Mouse (Mus musculus) forebrain, embryonic 13.5 days (tissue): ENCODE data around the gene Aplf. TPM values are rescaled to one million over a fixed set of nuclear protein-coding genes. Genes with fewer than 3 reads are reported as not detected.

Experiments
- ATAC-seq: fragments of 200-750 bp; cut with Nextera tagmentation; 2 replicates; pipeline ENCODE4 v1.8.0; 2017
- H3K27ac ChIP-seq: fragments of 300-500 bp; sonication (generic); 2 replicates; pipeline ENCODE4 v1.5.1; 2015; ENCODE audit warnings: inconsistent platforms, mild to moderate bottlenecking, moderate library complexity
- H3K27me3 ChIP-seq: fragments of 300-500 bp; sonication (generic); 2 replicates; pipeline ENCODE4 v1.6.1; 2015; ENCODE audit warnings: mild to moderate bottlenecking, inconsistent platforms
- H3K36me3 ChIP-seq: fragments of 300-500 bp; sonication (generic); 2 replicates; pipeline ENCODE4 v1.6.1; 2015; ENCODE audit warnings: mild to moderate bottlenecking, inconsistent platforms; ENCODE audit not compliant: poor library complexity, severe bottlenecking
- H3K4me1 ChIP-seq: fragments of 300-500 bp; sonication (generic); 2 replicates; pipeline ENCODE4 v1.6.1; 2015; ENCODE audit warnings: inconsistent platforms
- H3K4me2 ChIP-seq: fragments of 300-500 bp; sonication (generic); 2 replicates; pipeline ENCODE4 v1.6.1; 2015; ENCODE audit warnings: inconsistent platforms, mild to moderate bottlenecking, moderate library complexity
- H3K4me3 ChIP-seq: fragments of 300-500 bp; sonication (generic); 2 replicates; pipeline ENCODE4 v1.5.1; 2015; ENCODE audit warnings: mild to moderate bottlenecking, inconsistent platforms
- H3K9ac ChIP-seq: fragments of 300-500 bp; sonication (generic); 2 replicates; pipeline ENCODE4 v1.6.1; 2015; ENCODE audit warnings: mild to moderate bottlenecking, inconsistent platforms
- H3K9me3 ChIP-seq: fragments of 300-500 bp; sonication (generic); replicated peaks from 2 replicates; pipeline ENCODE4 v1.6.1; 2016; ENCODE audit warnings: inconsistent platforms
- WGBS: fragments of 180-500 bp; shearing (Covaris S2); methylation state at CpG from one replicate; pipeline ENCODE4 v1.1.7; 2015; 5-methylcytosine and 5-hydroxymethylcytosine counted together
- polyA plus RNA-seq: library from polyadenylated mRNA; unstranded; fragments of >200 nt; fragmentation: Nextera tagmentation; extraction: Ambion mirVana; gene quantifications from 2 replicates; pipeline ENCODE4 v1.2.1, GENCODE M21; 2015

Aplf gene
- 12.7 and 12.9 TPM in 2 replicates for polyA plus RNA-seq

DNA sequence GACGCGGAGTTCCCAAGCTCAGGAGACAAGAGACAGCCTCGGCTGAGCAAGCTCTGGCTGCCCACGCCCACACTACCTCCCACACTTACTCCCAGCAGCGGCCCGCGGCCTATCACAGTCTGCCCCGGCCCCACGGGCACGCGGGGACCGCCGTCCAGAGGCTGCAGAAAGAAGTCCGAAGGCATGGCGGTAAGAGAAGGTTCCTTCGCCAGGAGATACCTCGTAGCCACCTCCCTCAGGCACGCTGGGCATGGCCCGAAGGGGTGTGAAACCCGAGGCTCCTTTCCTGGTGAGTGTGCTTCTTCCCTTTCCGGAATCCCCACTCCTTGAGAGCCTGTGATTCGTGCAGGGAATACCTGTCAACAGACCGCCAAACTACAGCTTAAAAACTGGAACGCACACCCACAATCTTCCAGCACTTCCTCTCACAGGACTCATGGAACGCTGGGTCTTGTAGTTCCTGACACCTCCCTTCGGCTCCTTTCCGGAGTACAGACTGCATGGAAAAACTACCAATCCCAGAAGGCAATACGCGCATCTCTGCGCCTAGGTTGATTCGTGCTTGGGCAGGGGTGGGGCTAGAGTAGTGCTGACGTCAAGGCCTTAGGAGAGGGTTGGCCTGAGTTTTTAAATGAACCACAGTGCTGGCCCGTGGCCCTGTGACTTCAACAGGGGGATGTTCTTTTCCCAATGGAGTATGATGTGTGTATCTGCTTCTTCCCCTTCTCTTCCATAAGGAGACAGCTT, at the start of gene Aplf:
Aplf (minus strand) TSS at position 423 of the 747 bp plus-strand sequence.
- under 1% methylated on average over 33 of the region's 33 CpGs for WGBS

GRCm38 (mm10) chr6:87714091-87714490, 42.1 kb upstream of the Aplf start:
- 86% methylated on average over 4 of the region's 4 CpGs for WGBS
- Histone ChIP-seq H3K36me3 (no peaks in the 10 kb centered on the region), H3K4me3 (no peak overlapping the region), H3K4me1 (no peaks in the 10 kb centered on the region), H3K27ac (no peak overlapping the region), H3K9ac (no peak overlapping the region), H3K4me2 (no peak overlapping the region), H3K27me3 (no peaks in the 10 kb centered on the region), H3K9me3 (no peaks in the 10 kb centered on the region)
- ATAC-seq, result no peak

More for the DNA sequence above, at the start of gene Aplf:
- peaks cover 25% of the 10 kb centered on the region for H3K4me1 ChIP-seq
- H3K9me3 ChIP-seq, result no peaks in the 10 kb centered on the region
- H3K27me3 ChIP-seq, result no peaks in the 10 kb centered on the region
- H3K27ac ChIP-seq, result no peak within 1 kb of the TSS
- peak within 1 kb of the TSS; percentile 77 for H3K4me3 ChIP-seq
- H3K9ac ChIP-seq, result peak within 1 kb of the TSS; percentile 75
- no peaks in the 10 kb centered on the region for H3K36me3 ChIP-seq
- H3K4me2 ChIP-seq, result peak within 1 kb of the TSS; percentile 91
- peak; percentile 100 for ATAC-seq

GRCm38 (mm10) chr6:87712311-87712710, 40.3 kb upstream of the Aplf start:
- Histone ChIP-seq H3K4me3 (no peak overlapping the region), H3K9ac (no peak overlapping the region), H3K27me3 (no peaks in the 10 kb centered on the region), H3K27ac (no peak overlapping the region), H3K36me3 (no peaks in the 10 kb centered on the region), H3K9me3 (no peaks in the 10 kb centered on the region), H3K4me1 (no peaks in the 10 kb centered on the region), H3K4me2 (no peak overlapping the region)
- ATAC-seq, result no peak
- 87% methylated on average over 4 of the region's 4 CpGs for WGBS

DNA sequence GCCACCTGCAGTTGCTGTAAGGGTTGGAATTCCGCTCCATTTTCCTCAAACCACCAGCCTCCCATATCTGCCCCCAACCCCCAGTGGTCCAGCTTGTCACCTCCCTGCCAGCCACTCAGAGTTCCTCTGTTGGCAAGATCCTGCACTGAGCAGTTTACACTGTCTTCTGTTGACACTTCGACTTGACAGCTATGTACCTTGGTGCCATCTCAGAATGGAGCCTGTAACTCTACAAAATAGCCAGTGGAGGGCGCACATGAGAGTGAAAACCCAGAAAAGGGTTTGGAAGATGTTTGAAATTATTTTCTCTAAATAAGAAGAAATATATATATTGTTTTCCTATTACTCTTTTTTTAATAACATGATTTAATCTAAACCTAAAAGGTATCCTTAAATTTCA, 34.3 kb upstream of the Aplf start:
- Histone ChIP-seq H3K27ac (no peak overlapping the region), H3K9ac (no peak overlapping the region), H3K9me3 (no peaks in the 10 kb centered on the region), H3K4me2 (no peak overlapping the region), H3K4me1 (no peaks in the 10 kb centered on the region), H3K4me3 (no peak overlapping the region), H3K27me3 (no peaks in the 10 kb centered on the region), H3K36me3 (no peaks in the 10 kb centered on the region)
- no peak for ATAC-seq
- 42% methylated on average over 3 of the region's 3 CpGs for WGBS

DNA sequence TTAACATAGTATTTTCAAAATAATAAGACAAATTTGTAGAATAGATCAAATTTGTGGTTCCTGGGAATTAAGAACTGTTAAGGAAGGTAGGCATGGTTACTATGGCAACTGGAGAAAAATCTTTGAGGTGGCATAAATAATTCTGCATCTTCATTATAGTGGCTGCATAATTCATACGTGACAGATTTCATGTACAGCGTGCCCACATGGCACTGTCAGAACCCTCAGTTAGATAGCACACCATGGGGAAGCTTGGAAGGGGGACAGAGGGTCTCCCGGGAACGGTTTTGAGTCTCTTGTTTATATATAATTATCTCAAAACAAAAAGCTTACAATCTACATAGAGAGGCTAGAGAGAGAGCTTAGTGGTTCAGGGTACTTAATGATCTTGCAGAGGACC, 24.6 kb upstream of the Aplf start:
- no peak for ATAC-seq
- Histone ChIP-seq H3K27me3 (no peaks in the 10 kb centered on the region), H3K36me3 (no peaks in the 10 kb centered on the region), H3K4me2 (no peak overlapping the region), H3K4me3 (no peak overlapping the region), H3K9ac (no peak overlapping the region), H3K9me3 (peaks cover 3% of the 10 kb centered on the region; the same call in 1 of the 2 replicates), H3K4me1 (no peaks in the 10 kb centered on the region), H3K27ac (no peak overlapping the region)
- WGBS, result 85% methylated on average over 4 of the region's 4 CpGs

- ATAC-seq, result no peak
- no peaks in the 10 kb centered on the region for H3K27me3 ChIP-seq
- no peak overlapping the region for H3K4me2 ChIP-seq
- no peak overlapping the region for H3K27ac ChIP-seq
- H3K36me3 ChIP-seq, result no peaks in the 10 kb centered on the region
- no peaks in the 10 kb centered on the region for H3K4me1 ChIP-seq
- H3K4me3 ChIP-seq, result no peak overlapping the region
- H3K9me3 ChIP-seq, result peaks cover 3% of the 10 kb centered on the region; the same call in 1 of the 2 replicates
- H3K9ac ChIP-seq, result no peak overlapping the region
- 87% methylated on average over 3 of the region's 3 CpGs for whole genome bisulfite sequencing
These were observed 24.0 kb upstream of the Aplf start for GRCm38 (mm10) chr6:87695947-87696346.

- no peak for ATAC-seq
- 35% methylated on average over 3 of the region's 3 CpGs for WGBS
These were observed 8.4 kb upstream of the Aplf start for GRCm38 (mm10) chr6:87680418-87680817.

GRCm38 (mm10) chr6:87672661-87673060, 668 bp upstream of the Aplf start:
- Histone ChIP-seq H3K36me3 (no peaks in the 10 kb centered on the region), H3K4me3 (peak overlapping the region; percentile 77), H3K9me3 (no peaks in the 10 kb centered on the region), H3K4me2 (peak overlapping the region; percentile 91), H3K4me1 (peaks cover 25% of the 10 kb centered on the region), H3K9ac (peak overlapping the region; percentile 50), H3K27ac (no peak overlapping the region), H3K27me3 (no peaks in the 10 kb centered on the region)
- 48% methylated on average over 4 of the region's 4 CpGs for WGBS
- ATAC-seq, result 0 out of 2 replicates have a peak, but pooled peaks have one; percentile 3

More at GRCm38 (mm10) chr6:87680418-87680817, 8.4 kb upstream of the Aplf start:
- Histone ChIP-seq H3K27me3 (no peaks in the 10 kb centered on the region), H3K4me3 (no peak overlapping the region), H3K36me3 (no peaks in the 10 kb centered on the region), H3K9me3 (no peaks in the 10 kb centered on the region), H3K9ac (no peak overlapping the region), H3K4me1 (no peaks in the 10 kb centered on the region), H3K27ac (no peak overlapping the region), H3K4me2 (no peak overlapping the region)

DNA sequence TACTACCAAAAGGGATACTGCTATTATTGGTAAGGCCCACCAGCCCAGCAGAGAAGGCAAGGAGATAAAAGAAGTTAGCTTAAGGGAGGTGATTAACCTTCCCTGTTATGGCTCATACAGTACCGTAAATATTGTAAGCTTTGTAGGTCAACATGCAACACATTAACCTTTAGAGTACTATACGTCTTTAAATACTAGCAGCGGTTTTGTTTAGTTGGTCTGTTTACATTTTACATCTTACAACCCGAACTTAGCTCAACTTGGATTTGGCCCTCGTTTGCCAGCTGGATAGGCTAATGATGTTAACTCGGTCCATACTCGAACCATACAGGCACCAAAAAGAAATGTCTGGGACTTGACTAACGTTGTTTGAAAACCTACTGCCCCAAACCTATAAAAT, 640 bp downstream of the Aplf start:
- Histone ChIP-seq H3K27me3 (no peaks in the 10 kb centered on the region), H3K9me3 (no peaks in the 10 kb centered on the region), H3K9ac (peak overlapping the region; percentile 75), H3K4me2 (peak overlapping the region; percentile 91), H3K4me1 (peaks cover 25% of the 10 kb centered on the region), H3K36me3 (0 out of 2 replicates have a peak, but pooled peaks cover 3% of the 10 kb centered on the region), H3K4me3 (peak overlapping the region; percentile 77), H3K27ac (no peak overlapping the region)
- ATAC-seq, result no peak
- WGBS, result 16% methylated on average over 8 of the region's 8 CpGs

DNA sequence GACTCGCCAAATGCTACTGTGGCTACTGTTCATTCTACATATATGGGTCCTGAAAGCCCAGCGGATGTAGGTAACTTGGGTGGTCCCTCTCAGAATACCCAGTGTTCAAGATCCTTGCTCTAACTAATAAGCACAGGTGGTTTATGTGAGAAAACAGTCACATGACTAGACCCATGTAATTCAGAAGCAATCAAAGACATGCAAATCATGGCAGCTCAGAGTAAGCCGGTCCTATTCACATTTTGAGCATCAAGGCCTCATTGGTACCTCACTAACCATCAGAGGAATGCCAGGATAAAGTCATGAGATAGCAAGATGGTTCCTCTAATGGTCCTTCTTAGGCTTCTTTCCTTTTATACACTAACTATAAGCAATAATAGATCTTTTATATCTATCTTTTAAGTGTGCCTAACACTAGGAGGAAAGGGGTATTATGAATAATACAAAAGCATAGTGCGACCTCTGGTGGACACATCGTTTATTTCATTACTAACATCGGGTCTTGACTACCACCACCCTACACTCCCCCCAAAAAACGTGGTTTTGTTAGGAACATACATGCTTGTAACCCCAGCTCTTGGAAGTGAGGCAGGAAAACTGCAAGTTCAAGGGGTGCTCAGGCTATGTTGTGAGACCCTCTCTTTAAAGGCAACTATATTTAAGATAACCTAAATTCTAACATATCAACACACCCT, 2.0 kb downstream of the Aplf start:
- Histone ChIP-seq H3K9ac (no peak overlapping the region), H3K36me3 (peaks cover 7% of the 10 kb centered on the region; the same call in 1 of the 2 replicates), H3K4me2 (peak overlapping the region; percentile 26), H3K4me1 (peaks cover 25% of the 10 kb centered on the region), H3K4me3 (no peak overlapping the region), H3K27ac (no peak overlapping the region), H3K9me3 (no peaks in the 10 kb centered on the region), H3K27me3 (no peaks in the 10 kb centered on the region)
- 27% methylated on average over 7 of the region's 7 CpGs for WGBS
- ATAC-seq, result no peak

- peaks cover 7% of the 10 kb centered on the region; the same call in 1 of the 2 replicates for H3K36me3 ChIP-seq
- H3K27me3 ChIP-seq, result no peaks in the 10 kb centered on the region
- no peak overlapping the region for H3K9ac ChIP-seq
- no peaks in the 10 kb centered on the region for H3K9me3 ChIP-seq
- peaks cover 25% of the 10 kb centered on the region for H3K4me1 ChIP-seq
- no peak overlapping the region for H3K4me2 ChIP-seq
- WGBS, result 89% methylated on average over 3 of the region's 3 CpGs
- no peak overlapping the region for H3K4me3 ChIP-seq
- H3K27ac ChIP-seq, result no peak overlapping the region
- no peak for ATAC-seq
These were observed 3.3 kb downstream of the Aplf start for GRCm38 (mm10) chr6:87668733-87669132.

- Histone ChIP-seq H3K36me3 (peaks cover 7% of the 10 kb centered on the region; the same call in 1 of the 2 replicates), H3K9ac (no peak overlapping the region), H3K27ac (no peak overlapping the region), H3K9me3 (no peaks in the 10 kb centered on the region), H3K4me3 (no peak overlapping the region), H3K4me1 (peaks cover 23% of the 10 kb centered on the region), H3K27me3 (no peaks in the 10 kb centered on the region), H3K4me2 (no peak overlapping the region)
- 57% methylated on average over 8 of the region's 8 CpGs for WGBS
- ATAC-seq, result no peak
These were observed 4.2 kb downstream of the Aplf start for GRCm38 (mm10) chr6:87667804-87668203.
